Mouse (Mus musculus): ENCODE measurements at regions not wholly inside any gene's neighbourhood (a gene's known extent, or its start where the extent isn't known, plus 50 kb on each side); places are given as distances from the start of the nearest gene placed in this dataset.

- DNase-seq (ENCODE audit: low spot score in 2 of 2): no peak
These were observed 57.2 kb upstream of the Usp9x start for GRCm38 (mm10) chrX:13014051-13014450.

DNA sequence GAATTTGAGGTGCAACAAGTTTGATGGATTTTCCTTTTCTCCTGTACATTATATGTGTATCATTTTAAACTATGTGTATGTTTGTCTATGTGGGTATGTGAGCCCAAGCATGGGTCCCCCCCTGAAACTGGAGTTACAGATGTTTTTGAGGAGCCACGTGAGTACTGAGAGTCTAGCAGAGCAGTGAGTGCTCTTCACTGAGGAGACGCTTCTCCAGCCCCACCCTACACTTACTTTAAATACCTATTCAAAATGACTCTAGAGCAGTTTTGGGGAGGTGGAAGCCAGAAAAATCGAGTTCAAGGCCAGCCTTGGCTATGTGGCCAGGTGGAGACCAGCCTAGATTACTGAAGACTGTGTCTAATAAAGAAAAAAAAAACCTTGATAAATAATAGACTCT is 58.2 kb upstream of the Usp9x start:
- no peak for DNase-seq (ENCODE audit: low spot score in 2 of 2)

DNA sequence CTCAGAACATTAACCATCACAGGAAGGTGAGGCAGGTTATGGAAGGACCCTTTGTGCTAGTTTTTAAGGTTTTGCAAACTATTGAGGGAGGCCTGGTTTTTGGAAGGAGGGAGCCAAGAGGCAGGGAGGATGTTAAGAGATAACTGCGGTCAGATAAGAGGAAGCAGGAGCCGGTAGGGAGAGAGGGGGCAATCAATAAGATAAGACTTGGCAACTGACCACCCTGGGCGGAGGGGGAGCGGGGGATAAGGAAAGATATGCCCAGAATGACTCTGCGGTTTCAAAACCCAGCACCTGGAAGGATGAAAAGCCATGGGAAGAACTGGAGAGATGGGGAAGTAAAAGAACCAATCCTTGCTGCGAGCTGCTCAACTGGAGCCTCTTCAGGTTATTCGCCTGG is 80.5 kb upstream of the Usp9x start:
- DNase-seq (ENCODE audit: low spot score in 2 of 2): no peak

DNA sequence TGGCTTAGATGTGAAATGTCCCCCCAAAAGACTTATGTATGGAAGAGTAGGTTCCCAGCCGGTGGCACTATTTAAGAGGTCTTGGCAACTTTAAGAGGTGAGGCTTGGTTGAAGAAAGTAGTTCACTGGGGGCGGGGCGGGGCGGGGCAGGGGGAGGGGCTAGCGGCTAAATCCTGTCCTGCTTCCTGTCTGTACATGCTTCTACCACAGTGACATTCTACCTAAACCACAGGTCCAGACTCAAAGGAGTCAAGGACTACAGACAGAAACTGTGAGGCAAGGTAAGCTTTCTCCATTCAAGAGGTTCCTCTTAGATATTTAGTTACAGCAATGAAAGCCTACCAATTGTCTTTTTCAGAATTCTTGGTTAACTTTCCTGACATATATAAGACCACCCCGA is 93.6 kb upstream of the Usp9x start:
- no peak for DNase-seq (ENCODE audit: low spot score in 2 of 2)

- no peak for DNase-seq (ENCODE audit: low spot score in 2 of 2)
These were observed 102.1 kb upstream of the Usp9x start for GRCm38 (mm10) chrX:12968979-12969746.

DNA sequence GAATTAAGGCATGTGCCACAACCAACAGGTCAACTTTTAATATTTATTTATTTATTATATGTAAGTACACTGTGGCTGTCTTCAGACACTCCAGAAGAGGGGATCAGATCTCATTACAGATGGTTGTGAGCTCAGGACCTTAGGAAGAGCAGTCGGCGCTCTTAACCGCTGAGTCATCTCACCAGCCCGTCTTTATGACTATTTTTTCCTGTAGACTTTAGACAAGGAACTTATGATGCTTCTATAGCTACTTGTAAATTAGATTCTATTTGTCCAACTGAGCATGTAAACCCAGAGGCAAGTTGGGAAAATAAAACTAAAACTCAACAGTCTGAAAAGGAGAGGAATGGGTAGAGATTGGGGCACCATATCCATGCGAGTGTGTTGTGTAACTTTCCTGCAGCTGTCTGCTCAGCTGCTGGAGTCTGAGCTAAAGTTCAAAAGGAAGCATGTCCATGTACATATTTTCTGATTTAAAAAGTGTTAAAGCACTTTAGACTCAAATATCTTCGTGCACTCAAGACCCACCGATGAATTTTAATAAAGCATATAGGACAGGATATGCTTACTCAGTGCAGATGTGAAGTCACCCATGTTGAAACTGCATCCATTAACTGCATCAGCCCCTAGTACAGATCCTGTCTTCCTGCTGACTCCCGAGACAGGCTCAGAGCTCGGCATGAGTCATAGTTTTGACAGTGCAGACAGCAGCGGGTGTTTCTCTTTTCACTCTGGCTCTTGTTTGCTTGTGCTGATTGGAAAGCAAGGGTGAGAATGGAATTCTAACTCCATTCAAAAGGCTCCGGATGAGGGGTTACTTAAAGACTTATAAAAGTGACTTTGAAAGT is 111.6 kb upstream of the Usp9x start:
- no peak for DNase-seq (ENCODE audit: low spot score in 2 of 2)

- DNase-seq (ENCODE audit: low spot score in 2 of 2): no peak
These were observed 112.4 kb upstream of the Usp9x start for GRCm38 (mm10) chrX:12958873-12959272.

- DNase-seq (ENCODE audit: low spot score in 2 of 2): peak; percentile 41 to 75
These were observed 120.2 kb upstream of the Usp9x start for GRCm38 (mm10) chrX:12950928-12951660.

DNA sequence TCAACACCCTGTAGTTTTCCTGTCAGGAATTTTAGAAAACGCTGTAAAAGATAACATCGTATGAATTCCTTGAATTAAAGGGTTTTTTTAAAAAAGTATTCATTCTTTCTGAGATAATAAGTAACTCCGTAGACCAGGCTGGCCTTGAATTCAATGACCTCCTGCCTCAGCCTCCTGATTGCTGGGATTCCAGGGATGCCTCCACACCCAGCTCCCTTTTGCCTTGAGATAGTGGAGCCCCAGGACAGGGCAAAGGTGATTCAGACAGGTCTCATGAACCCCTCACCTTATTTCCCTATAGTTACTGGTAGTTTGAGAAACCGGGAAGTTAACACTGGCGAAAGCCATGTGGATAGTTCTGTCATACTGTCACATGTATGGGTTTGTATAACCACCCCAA is 128.8 kb upstream of the Usp9x start:
- no peak for DNase-seq (ENCODE audit: low spot score in 2 of 2)

GRCm38 (mm10) chrX:12936406-12937172 is 134.7 kb upstream of the Usp9x start:
- peak; percentile 4 to 15 for DNase-seq (ENCODE audit: low spot score in 2 of 2)

GRCm38 (mm10) chrX:12933294-12933807 is 137.9 kb upstream of the Usp9x start:
- DNase-seq (ENCODE audit: low spot score in 2 of 2): no peak

GRCm38 (mm10) chrX:12930242-12930641 is 141.1 kb upstream of the Usp9x start:
- no peak for DNase-seq (ENCODE audit: low spot score in 2 of 2)

DNA sequence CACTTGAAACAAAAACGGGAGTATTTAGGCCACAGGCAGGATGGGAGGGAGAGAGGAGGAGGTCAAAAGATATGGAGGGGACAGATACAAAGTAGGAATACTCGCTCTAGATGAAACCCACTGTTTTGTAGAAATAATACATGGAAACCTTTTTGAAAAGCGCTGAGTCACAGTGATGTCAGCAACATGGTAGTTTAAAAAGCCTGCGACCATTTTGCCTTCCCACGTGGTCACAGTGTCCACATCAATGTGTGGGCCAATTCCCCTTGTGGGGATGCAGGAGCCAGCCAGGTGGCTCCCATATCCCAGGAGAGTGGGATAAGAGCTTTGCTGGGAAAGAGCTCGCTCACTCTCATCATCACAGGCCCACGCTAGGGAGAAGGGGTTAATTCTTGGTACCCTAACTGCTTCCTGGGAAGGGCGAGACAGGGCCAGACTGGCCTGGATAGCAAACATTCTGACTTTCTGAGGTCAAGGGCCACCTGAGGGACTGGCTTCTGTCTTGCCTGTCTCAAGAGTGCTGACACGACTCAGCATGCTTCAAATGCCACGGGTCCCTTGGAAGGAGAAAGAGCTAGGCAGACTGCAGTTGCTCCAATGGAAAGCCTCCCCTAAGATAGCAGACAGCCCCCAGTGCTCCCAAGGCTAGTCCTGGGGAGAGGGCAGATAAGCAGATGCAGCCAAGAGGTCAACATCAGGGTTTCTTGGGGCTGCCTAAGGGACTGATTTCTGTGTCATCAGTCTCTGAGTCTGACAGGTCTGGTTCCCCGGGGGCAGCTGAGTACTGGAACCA is 143.3 kb upstream of the Usp9x start:
- DNase-seq (ENCODE audit: low spot score in 2 of 2): no peak

DNA sequence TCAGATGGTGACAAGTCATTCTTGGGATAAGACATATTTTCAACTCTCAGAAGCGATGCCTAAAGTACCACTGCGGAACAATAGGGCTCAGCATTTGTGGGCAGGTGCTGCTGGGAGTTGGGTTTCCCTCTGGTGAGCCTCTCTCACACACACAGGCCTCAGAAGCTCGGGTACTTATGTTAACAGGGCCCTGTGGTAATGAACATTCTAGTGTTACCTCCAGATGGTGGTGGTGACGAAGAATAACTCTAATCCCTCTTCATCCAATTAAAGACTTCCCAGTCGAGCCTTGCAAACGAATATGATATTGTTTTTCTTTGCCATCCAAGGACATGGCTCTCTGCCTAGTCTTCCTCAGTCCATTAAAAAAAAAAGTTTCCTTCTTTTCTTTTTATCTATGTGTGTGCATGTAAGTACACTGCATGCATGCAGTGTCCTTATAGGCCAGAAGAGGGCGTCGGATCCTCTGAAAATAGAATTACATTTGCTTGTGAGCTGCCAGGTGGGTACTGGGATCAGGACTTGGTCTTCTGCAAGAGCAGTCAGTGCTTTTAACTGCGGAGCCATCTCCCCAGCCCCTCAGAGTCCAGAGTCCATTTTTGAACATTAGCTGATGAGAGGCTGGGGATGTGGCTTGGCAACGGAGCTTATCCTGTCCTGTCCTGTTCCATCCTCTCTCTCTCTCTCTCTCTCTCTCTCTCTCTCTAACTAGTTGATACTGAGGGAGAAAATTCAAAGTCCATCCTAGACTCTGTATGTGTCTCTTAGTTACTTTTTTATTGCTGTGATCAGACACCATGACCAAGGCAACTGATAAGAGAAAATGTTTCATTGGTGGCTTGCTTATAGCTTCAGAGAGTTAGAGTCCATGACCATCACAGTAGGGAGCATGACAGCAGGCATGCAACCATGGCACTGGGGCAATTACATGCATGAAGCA is 146.3 kb upstream of the Usp9x start:
- DNase-seq (ENCODE audit: low spot score in 2 of 2): no peak

DNA sequence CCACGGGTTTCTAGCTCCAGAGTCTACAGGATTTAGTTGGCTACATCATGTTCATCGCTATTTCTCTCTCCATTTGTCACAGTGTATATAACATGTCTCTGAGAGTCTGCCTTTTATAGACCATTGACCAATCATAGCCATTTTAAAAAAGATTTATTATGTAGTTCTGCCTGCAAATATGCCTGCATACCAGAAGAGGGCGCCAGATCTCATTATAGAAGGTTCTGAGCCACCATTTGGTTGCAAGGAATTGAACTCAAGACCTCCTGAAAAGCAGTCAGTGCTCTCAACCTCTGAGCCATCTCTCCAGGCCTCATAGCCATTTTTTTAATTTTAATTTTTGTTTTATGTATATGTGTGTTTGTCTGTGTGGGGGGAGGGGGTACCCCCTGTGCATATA is 151.7 kb upstream of the Usp9x start:
- DNase-seq (ENCODE audit: low spot score in 2 of 2): no peak

- DNase-seq (ENCODE audit: low spot score in 2 of 2): no peak
These were observed 154.2 kb upstream of the Usp9x start for GRCm38 (mm10) chrX:12917105-12917504.

GRCm38 (mm10) chrX:12916684-12917083 is 154.6 kb upstream of the Usp9x start:
- DNase-seq (ENCODE audit: low spot score in 2 of 2): no peak

DNA sequence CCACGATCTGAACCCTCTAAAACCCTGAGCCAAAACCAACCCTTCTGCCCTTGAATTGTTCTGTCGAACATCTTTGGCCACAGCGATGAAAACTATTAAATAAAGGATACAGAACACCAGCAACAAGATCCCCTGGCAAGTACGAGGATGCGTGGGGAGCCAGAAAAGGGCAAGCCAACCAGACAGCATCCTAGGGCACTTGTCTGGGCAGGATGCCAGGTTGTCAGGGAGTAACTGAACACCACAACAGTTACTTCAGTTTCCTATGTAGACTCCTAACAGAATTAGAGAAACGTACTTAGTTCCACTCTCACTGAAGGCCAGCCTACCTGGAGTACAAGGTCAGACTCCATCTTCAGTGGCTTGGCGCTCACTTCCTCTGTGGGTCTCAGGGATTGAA is 138.4 kb upstream of the Med14 start:
- DNase-seq (ENCODE audit: low spot score in 2 of 2): peak; percentile 2 to 44

DNA sequence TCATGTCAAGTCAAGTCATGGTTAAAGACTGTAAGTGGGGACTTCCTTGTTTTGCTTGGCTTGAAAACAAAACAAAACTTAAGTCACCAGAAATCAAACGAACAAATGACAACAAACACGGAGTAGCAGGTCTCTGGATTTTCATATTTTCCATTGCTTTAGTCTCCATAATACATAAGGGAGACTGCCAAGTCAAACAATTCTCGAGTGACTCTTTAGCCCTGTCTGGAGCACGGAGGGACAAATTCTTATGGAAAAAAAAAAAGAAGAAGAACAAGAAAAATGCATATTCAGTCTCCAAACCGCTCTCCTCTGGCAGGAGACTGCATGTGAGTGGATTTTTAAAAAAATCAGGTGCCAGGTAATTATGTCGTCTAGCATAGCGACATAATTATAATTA is 129.6 kb upstream of the Med14 start:
- DNase-seq (ENCODE audit: low spot score in 2 of 2): no peak
